Mouse (Mus musculus): Measurements from ENCODE around the gene Brd3os.
A peak's percentile ranks its signal among the peaks of the same experiment; 100 is the strongest.

Brd3os gene

DNA sequence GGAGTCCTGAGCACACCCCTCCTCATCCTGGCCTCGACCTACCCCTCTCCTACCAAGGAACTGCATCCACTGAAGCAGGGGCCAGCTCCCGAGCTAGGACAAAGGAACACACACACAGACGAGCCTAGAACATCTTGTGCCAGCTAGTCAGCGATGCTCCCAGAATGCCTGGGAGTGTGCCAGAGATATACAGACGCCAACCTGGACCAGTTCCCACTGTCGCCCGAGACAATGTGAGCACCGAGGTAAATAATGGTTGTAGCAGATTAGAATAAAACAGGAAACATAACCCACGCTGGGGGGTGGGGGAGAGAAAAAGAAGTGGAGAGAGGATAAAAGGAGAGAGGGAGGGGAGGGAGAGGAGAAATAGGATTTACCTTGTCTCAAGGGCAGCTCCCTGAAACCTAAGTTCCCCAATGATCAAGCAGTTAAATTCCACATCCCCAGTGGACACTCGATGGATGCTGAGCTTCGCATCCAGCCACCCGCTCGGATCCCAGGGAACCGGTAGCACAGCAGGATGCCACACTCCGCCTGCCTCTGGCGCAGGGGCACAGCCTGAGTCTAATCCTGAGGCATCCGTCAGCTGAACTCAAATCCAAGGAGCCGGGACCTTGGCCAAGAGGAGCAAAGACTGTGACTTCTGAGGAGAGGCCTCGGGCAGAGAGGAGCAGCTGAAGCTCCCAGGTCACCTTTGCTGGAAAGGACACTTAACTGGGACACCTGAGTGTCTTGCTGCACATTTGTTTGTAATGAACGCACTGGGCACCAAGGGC, 20.6 kb upstream of the Brd3os start:
- peak; percentile 80 for DNase-seq (ENCODE audit: low spot score)

DNA sequence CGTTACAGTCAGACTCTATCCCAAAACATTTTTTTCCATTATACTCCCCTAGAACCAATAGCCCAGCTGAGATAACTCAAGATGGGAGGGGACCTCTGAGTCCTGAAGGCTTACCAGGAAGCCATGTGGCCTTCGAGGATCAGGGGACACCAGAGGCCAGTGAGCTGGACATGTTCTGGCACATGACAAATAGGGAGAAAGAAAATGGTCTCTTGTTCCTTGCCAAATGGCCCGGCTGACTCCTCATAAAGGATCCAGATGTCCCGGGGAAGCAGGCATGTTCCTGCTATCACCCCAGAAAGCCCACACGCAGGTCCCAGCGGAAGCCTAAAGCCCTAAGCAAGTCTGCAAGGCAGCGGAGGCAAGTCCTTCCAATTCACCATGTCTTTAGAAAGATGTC, 18.5 kb upstream of the Brd3os start:
- peak; percentile 36 for DNase-seq (ENCODE audit: low spot score)

DNA sequence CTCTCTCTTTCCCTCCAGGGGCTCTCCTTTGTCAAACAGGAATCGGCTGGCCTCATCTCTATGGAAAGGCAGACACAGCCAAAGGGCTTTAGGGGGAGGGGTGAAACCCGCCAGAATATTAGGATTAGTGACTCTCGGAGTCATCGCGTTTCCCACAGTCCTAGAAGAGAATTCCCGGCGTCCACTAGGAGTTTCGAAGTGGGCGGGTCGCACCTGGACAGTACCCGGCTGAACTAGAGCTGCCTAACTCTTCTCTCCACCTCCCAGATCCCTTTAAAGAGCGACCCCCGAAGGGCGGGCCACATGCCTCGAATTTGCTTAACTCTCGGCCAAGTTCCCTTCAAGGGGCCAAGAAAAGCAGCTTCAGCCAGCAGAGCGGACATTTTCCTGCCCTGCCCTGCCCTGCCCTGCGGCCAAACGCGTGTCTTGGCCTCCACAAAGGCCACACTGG, 16.9 kb upstream of the Brd3os start:
- peak; percentile 21 for DNase-seq (ENCODE audit: low spot score)

DNA sequence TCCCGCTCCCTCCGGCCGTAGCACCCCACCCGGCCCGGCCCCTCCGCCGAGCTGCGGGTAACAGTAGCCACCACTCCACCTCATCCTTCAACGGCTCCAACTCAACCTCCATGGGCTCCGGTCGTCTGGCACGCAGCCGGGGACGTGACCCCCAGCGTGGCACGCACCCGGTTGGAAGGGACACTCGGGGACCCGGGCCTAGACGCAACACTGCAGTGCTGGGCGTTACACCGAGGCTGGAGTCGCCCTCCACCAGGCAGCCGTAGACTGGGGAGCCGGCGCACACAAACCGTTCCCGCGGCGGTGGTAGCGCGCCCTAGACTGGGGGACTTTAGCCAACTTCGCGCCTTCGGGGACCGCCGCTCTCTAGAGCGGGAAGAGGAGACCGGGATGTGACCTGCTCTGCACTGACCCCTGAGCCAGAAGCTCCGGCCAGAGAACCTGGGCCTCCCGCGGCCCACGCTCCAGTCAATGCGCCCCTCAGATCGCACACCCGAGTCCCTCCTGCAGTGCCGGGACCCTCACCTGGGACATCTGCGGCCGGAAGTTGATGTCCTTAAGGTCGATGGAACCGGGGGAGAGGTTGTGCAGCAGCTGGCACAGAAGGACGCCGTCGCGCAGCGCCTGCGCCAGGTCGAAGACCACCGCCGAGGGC, 16.2 kb upstream of the Brd3os start:
- peak; percentile 26 for DNase-seq (ENCODE audit: low spot score)

DNA sequence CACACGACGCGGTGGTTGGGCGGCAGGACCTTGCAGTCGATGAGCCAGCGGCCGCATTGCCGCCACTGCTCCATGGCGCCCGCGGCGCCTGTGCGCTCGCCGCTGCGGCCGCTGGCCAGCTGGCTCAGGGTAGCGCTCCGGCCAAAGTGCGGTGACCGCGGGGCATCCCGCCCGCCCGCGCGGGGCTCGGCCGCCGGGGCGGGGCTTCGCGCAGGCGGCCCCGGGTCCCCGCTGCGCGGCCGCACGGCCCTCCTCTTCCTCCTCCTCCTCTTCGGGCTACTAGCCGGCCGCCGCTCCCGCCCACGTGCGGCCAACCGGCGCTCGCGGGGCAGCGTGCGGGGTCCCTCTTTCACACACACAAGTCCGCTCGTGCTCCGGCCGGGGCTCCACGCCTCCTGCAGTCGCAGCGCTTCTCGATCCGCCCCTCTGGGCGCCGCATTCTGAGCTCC, 15.7 kb upstream of the Brd3os start:
- DNase-seq (ENCODE audit: low spot score) = peak; percentile 50

DNA sequence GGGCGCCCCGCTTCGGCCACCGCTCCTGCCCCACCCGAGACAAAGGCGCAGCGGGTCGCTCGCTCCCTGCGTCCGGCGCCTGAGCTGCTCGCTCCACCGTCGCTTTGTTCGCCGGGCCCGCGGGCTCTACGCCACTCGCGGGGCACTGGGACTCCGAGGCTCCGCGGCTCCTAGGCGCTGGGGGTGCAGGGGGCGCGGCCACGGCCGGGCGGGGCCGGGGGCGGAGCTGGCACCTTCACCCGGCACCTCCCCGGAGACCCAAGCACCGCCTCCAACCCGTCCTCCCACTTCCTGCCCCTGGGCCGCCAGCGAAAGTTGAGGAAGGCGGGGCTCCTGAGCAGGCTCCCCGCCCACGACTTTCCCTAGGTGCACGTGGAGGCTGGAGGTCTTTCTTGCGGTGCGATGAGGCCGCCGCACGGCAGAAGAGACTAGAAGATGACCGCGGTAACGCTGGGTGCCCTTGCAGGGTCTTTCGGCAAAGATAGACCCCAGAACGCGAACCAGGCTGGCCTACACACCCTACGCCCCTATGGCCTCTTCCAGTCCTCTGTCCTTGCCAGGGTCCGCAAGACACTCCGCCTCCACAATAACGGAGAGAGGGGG, 15.2 kb upstream of the Brd3os start, which contains the start of gene Vav2:
Gene Vav2 (minus strand): TSS at position 179 of the 603 bp plus-strand sequence.
- DNase-seq (ENCODE audit: low spot score) = peak; percentile 95

DNA sequence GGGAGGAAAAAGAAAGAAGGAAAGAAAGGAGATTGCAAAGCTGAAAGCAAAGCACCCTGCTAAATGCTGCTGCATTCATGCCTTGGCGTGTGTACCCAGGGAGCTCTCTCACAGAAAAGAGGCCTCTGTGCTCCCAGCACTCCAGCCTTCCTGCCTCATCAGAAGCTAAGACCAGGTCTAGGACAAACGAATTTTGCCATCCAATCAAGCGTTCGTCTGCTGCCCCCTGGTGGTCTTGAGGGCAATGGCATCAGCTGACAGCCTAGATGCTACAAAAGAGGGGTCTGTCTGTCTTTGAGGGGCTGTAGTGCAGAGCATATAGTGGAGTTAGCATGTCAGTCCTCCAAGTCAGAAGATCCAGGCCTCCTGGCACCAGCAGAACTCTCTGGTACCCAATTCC, 14.1 kb upstream of the Brd3os start:
- peak; percentile 86 for DNase-seq (ENCODE audit: low spot score)

DNA sequence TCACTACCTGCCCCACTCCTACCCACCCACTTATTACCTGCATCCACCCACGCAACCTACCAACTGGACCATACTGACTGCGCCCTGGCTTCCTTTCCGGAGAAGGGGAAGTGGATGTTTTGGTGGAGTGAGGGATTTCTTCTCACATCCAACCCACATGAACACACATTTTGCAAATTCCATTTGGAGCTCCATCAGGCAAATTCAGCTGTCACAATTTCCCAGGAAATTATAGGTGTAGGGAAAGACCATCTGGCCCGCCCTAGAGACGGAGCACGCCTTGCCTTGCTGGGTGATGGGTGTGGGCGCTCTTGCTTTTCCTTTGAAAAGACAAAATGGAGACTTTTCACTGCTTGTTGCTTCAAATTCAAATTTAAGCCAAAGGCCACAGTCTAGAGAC, 11.5 kb upstream of the Brd3os start:
- DNase-seq (ENCODE audit: low spot score) = no peak

DNA sequence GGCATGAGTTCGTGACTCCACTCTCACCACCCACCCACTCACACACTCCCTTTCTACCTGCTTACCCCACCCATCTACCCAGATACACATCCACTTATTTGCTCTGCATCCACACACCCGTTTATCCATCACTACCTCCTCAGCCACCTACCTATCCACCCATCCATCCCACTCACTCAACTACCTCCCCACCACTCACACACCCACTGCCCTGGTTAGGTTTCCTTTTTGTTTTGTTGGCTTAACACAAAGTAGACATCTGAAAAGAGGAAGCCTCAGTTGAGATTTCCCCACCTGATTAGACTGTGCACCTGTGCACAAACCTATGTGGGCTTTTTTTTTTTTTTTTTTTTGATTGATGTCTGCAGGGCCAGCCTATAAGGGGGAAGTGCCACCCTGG, 9.5 kb upstream of the Brd3os start:
- DNase-seq (ENCODE audit: low spot score) = no peak

DNA sequence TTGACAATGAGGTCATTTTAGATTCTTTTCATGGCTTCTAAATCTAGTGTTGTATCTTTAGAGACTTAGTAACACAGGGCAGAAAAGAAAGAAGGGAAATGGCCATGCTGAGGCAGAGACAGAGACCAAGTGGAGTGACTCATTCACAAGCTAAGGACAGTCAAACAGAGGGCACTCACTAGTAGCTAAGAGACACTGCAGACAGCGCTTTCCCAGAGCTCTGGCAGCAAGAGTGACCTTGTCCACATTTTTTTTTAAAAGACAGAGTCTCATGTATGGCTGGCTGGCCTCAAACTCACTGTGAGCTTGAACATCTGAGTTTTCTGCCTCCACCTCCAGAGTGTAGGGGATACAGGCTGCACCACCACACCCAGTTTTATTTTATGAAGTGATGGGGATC, 4.2 kb upstream of the Brd3os start:
- DNase-seq (ENCODE audit: low spot score) = no peak

DNA sequence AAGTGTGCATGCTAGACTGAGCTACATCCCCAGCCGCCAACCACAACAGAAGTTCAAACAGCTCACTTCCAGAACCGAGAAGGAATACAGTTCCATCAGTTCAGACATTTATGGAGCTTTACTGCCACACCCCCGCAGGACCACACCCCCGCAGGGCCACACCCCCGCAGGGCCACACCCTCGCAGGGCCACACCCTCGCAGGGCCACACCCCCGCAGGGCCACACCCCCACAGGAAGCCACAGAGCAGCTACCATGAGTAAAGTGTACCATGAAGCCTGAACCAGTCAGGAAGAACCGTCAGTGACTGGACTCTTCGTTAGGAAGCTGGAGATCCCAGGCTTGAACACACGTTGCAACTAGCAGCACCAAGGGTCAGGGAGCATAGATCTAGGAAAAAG, 3.8 kb upstream of the Brd3os start:
- DNase-seq (ENCODE audit: low spot score) = no peak

DNA sequence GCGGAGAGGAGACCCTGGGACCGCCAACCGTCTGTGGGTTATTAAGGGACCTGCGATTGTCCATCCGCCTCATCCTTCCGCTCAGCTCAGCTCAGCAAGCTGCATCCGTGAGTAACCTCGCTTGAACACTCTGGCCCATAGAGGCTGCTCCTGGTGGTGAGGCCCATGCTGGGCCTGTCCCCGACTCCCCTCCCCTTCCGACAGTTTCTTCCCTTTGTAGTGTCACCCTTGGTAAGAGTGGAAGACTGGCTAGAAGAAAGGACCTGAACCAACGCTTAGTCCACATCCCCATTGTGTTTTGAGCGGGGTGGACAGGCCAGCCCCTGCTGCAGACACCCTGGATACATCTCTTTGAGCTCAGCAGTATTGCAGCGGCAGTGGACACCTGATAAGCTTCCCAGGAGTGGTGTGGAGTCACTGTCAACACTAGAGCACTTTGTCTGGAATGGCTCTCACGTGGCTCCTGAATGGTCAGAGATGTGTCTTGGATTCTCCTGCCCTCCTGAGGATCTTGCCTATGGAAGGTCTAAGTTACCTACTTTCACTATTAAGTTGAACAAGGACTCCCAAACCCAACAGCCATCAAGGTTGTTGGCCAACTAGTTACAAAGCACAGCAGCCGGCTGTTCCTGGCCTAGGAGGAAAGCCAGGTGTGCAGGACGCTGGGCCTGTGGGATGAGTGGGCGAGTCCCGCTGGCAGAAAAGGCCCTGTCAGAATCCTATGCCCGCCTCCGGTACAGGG, 755 bp downstream of the Brd3os start:
- no peak for DNase-seq (ENCODE audit: low spot score)

DNA sequence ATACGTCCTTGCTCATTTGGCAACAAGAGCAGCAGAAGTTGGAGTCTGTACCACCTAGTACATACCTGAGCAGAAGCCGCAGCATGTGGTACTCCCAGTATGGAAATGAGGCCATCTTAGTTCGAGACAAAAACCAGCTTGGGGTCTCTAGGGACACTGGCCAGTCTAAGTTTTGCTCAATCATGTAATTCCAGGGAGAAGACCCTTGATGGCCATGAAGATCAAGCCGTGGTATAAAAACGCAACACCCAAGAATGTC, 1.3 kb downstream of the Brd3os start:
- no peak for DNase-seq (ENCODE audit: low spot score)

DNA sequence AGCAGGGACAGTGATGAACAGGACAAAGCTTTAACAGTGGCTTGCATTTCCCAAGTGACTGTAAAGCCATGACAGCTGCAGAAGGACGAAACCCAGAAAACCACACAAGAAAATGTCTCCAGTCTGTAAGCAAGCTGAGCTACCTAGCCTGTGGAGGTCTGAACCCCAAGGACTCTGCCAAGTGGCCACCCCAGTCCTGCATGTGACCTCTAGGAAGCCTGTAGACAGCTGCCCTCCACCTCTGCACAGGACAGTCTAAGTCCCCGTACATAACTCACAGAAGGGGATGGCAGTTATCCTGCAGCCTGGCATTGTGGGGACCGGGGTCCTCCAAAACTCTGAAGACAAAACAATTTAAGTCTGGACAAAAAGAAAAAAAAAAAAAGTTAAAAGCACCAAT, 3.8 kb downstream of the Brd3os start:
- DNase-seq (ENCODE audit: low spot score) = no peak

DNA sequence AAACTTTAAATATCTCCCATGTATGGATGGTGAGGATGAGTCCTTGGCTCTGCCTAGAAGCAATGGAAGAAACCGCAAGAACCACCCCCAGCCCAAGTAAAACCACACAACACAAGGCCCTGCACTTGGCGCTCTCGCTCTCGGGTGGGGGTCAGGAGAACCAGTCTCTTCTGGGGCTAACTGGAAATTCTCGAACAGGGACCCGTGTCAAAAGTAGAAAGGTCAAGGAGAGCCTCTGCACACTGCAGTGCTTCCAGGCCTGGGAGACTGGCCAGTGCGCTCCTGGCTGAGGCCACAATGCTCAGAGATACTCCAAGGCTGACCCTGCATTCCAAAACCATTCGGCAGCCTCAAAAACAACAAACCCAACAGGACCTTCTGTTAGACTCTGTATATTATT, 4.7 kb downstream of the Brd3os start:
- no peak for DNase-seq (ENCODE audit: low spot score)

DNA sequence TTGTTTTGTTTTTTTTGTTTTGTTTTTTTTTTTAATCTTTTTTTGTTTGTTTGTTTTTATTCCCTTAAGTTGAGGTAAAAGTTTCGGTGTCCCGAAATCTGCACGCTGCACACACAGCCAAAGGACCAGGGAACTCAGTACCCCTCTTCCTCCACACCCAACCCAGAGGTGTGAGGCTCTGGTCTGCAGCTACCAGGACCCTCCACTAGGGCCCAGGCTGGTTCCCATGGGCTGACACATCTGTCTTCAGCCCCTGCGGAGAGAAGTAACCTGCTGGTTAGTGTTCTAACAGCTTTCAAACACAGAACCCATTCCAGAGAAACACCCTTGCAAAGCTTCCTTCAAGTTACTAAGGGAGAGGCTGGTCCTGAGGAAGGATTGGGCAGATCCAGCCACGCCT, 5.7 kb downstream of the Brd3os start:
- DNase-seq (ENCODE audit: low spot score) = no peak

DNA sequence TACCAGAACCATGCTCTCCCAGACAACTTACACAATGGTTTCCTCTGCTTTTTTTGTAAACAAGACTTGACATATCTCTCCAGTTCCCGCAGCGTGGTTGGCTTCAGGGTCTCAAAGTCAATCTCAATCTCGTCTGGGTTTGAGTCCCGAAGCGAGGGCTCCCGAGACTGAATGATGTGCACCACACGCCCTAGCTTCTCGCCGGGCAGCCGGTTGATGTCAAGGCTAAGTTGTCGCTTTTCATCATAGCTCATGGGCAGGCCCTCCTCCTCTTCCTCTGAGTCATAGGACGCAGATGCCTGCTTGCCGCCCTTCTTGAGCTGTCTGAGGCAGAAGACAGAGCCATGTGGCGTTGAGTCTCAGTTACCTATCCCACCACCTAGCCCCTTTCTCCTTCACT, 8.1 kb downstream of the Brd3os start:
- no peak for DNase-seq (ENCODE audit: low spot score)

DNA sequence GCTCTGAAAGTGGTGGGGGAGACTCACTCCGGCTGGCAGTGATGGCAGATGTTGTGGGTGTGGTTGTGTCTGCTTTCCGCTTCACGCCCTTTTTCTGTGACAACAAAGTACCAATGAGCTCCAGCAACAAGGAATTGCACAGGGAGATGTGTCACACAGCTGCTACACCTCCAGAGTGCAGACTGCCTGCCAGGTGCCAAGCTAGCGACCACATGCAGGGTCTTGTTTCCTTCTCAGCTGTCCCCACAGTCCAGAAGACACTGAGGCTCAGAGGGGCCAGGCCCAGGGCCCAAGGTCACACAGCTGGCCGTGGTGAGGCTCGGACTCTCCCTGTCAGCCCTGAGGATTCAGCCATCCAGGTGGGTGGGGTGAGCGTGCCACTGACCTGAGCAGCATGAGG, 17.6 kb downstream of the Brd3os start:
- no peak for DNase-seq (ENCODE audit: low spot score)

DNA sequence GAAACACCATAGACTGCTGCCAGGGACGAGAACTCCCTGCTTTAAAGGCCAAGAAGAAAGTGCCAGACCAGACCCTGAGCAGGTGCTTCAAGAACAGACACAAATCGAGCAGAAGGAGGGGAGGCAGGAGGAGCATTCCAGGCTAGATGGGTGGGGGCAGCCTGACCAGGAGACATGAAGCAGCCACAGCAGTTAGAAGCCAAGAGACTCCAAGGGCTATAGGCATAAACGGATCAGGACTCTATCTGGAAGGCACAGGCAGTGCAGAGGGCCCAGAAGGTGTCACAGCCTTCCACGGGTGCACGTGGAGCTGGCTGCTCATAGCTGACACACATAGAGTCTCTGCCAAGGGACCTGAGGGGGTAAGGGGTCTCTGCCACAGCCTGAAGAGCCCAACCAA, 18.0 kb downstream of the Brd3os start:
- DNase-seq (ENCODE audit: low spot score) = no peak

DNA sequence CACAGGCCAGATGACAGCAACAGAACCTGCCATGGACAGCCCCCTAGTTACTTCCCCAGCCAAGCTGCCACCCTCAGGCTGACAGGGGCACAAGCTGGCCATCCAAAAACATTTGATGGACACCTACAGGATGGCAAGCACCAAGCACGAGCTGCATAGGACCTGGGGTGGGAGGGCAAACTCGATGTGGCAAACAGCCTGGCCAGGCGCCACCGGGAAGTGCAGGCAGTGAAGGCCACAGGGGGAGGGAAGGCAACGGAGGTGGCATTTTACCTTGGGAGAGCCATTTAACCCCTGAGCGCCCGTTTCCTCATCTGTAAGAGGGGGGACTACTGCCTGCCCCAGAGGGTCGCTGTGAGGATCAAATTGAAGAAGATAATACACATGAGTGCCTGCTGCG, 18.5 kb downstream of the Brd3os start:
- DNase-seq (ENCODE audit: low spot score) = no peak

DNA sequence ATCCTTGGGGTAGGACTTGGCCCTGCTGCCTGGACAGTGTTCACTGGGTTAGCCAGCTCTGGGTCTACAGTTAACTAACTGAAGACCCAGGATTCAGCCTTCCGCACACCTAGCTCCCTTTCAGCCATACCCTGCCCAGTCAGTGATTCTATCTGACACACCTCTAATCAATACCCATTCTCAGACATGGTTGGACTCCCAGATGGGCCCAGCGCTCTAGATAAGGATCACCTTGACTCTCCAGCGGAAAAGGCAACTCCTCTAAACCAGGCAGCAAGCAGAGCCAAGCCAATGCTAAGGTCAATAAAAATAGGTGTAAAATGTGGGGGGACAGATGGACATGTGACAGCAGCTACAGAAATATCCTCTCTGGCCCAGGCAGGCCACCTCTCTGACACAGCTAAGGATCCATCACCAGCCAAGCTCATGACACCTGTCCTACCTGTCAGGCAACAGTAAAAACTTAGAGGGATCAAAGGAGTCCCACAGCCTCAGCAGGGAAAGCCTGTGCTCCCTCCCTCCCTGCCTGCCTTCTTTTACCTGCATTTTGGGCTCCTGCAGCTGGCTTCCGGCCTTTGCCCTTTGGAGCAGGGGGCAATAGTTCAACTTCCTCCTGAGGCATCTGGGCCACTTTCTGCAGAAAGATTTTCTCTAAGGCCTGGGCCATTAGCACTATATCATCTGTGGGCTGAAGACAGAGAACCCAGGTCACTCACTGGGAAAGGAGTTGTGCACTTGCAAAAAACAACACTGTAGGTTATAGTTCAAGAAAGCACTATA, 19.9 kb downstream of the Brd3os start:
- no peak for DNase-seq (ENCODE audit: low spot score)

DNA sequence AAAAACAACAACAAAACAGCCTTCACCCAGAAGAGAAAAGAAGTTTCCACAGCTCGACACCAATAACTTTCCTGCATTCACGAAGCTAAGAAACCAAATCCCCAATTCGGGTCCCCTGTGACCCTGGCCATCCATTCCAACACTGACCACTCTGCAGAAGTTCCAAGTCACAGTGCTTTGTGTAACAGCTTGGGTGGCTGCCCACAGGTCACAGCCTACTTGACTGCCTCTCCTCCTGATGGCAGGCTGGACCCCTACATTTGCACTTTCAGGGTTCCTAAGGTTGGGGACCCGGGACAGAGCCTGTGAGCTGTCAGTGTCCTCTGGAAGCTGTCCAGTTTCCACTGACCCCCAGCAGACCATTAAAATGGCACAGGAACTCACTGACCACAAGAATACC, 20.8 kb downstream of the Brd3os start:
- DNase-seq (ENCODE audit: low spot score) = no peak

Measured in lung, postnatal 25 days (tissue).